Mouse (Mus musculus): ENCODE data around the gene Eml3. TPM values are rescaled to one million over a fixed set of nuclear protein-coding genes. Genes with fewer than 3 reads are reported as not detected.
A peak's percentile ranks its signal among the peaks of the same experiment; 100 is the strongest.

Gene Eml3
- polyA plus RNA-seq, 1 experiment from 2014 or later: 13.9 TPM

GRCm38 (mm10) chr19:8920073-8920736 is 9.1 kb upstream of the Eml3 start, which contains the start of gene B3gat3:
Gene B3gat3, plus strand, starts transcription at chr19:8920374.
- Histone ChIP-seq H3K36me3 (peaks cover 25% of the 10 kb centered on the region), H3K9me3 (replicated peaks) (no peaks in the 10 kb centered on the region), H3K27ac (replicated peaks) (peak within 1 kb of the TSS; percentile 90), H3K27me3 (replicated peaks) (no peaks in the 10 kb centered on the region), H3K9ac (replicated peaks) (peak within 1 kb of the TSS; percentile 64), H3K4me2 (peak within 1 kb of the TSS; percentile 67), H3K4me1 (peaks cover 18% of the 10 kb centered on the region), H3K4me3 (replicated peaks) (peak within 1 kb of the TSS; percentile 66)
- ATAC-seq (ENCODE audit: low FRiP score): peak; percentile 97
- WGBS: 1% methylated on average over 50 of the region's 50 CpGs

GRCm38 (mm10) chr19:8920836-8921291 is 8.5 kb upstream of the Eml3 start:
- WGBS: 1% methylated on average over 6 of the region's 6 CpGs

GRCm38 (mm10) chr19:8921741-8922140 is 7.6 kb upstream of the Eml3 start:
- no peak for ATAC-seq (ENCODE audit: low FRiP score)
- WGBS: 87% methylated on average over 9 of the region's 9 CpGs
- Histone ChIP-seq H3K4me3 (replicated peaks) (peak overlapping the region; percentile 66; the same call in 1 of the 2 replicates), H3K4me2 (peak overlapping the region; percentile 67), H3K36me3 (peaks cover 22% of the 10 kb centered on the region), H3K9ac (replicated peaks) (no peak overlapping the region), H3K27me3 (replicated peaks) (no peaks in the 10 kb centered on the region), H3K4me1 (peaks cover 18% of the 10 kb centered on the region), H3K27ac (replicated peaks) (no peak overlapping the region), H3K9me3 (replicated peaks) (no peaks in the 10 kb centered on the region)

More at GRCm38 (mm10) chr19:8920836-8921291, 8.5 kb upstream of the Eml3 start:
- H3K4me1 ChIP-seq: peaks cover 18% of the 10 kb centered on the region
- peaks cover 24% of the 10 kb centered on the region for H3K36me3 ChIP-seq
- 0 out of 2 replicates have a peak, but pooled peaks have one; percentile 17 for ATAC-seq (ENCODE audit: low FRiP score)
- peak overlapping the region; percentile 66 for H3K4me3 ChIP-seq (replicated peaks)
- no peaks in the 10 kb centered on the region for H3K9me3 ChIP-seq (replicated peaks)
- H3K9ac ChIP-seq (replicated peaks): peak overlapping the region; percentile 64
- H3K27ac ChIP-seq (replicated peaks): peak overlapping the region; percentile 90
- H3K4me2 ChIP-seq: peak overlapping the region; percentile 67
- H3K27me3 ChIP-seq (replicated peaks): no peaks in the 10 kb centered on the region

- Histone ChIP-seq H3K4me1 (peaks cover 26% of the 10 kb centered on the region), H3K9me3 (replicated peaks) (no peaks in the 10 kb centered on the region), H3K4me2 (no peak overlapping the region), H3K27me3 (replicated peaks) (no peaks in the 10 kb centered on the region), H3K36me3 (peaks cover 31% of the 10 kb centered on the region), H3K27ac (replicated peaks) (no peak overlapping the region), H3K9ac (replicated peaks) (no peak overlapping the region), H3K4me3 (replicated peaks) (no peak overlapping the region)
- WGBS: 95% methylated on average over 2 of the region's 2 CpGs
- ATAC-seq (ENCODE audit: low FRiP score): no peak
Measured at GRCm38 (mm10) chr19:8926766-8927165, 2.6 kb upstream of the Eml3 start.

- H3K4me3 ChIP-seq (replicated peaks): no peak overlapping the region
- H3K27me3 ChIP-seq (replicated peaks): no peaks in the 10 kb centered on the region
- no peak overlapping the region for H3K4me2 ChIP-seq
- WGBS: 90% methylated on average over 12 of the region's 12 CpGs
- no peaks in the 10 kb centered on the region for H3K9me3 ChIP-seq (replicated peaks)
- no peak overlapping the region for H3K27ac ChIP-seq (replicated peaks)
- 0 out of 2 replicates have a peak overlapping the region, but pooled peaks have one; percentile 3 for H3K9ac ChIP-seq (replicated peaks)
- peaks cover 27% of the 10 kb centered on the region for H3K36me3 ChIP-seq
- peaks cover 24% of the 10 kb centered on the region for H3K4me1 ChIP-seq
- no peak for ATAC-seq (ENCODE audit: low FRiP score)
Measured at GRCm38 (mm10) chr19:8927891-8928525, 1.3 kb upstream of the Eml3 start.

- peak overlapping the region; percentile 50 for H3K9ac ChIP-seq (replicated peaks)
Measured at GRCm38 (mm10) chr19:8928689-8929223, 596 bp upstream of the Eml3 start.

GRCm38 (mm10) chr19:8930117-8930516 is 765 bp downstream of the Eml3 start:
- peak overlapping the region; percentile 50 for H3K9ac ChIP-seq (replicated peaks)
- H3K4me2 ChIP-seq: peak overlapping the region; percentile 72
- H3K27ac ChIP-seq (replicated peaks): 0 out of 2 replicates have a peak overlapping the region, but pooled peaks have one; percentile 60
- H3K27me3 ChIP-seq (replicated peaks): no peaks in the 10 kb centered on the region
- peak overlapping the region; percentile 52 for H3K4me3 ChIP-seq (replicated peaks)
- peaks cover 24% of the 10 kb centered on the region for H3K4me1 ChIP-seq
- H3K36me3 ChIP-seq: peaks cover 22% of the 10 kb centered on the region
- WGBS: 11% methylated on average over 11 of the region's 11 CpGs
- no peak for ATAC-seq (ENCODE audit: low FRiP score)
- H3K9me3 ChIP-seq (replicated peaks): no peaks in the 10 kb centered on the region

More at GRCm38 (mm10) chr19:8928689-8929223, 596 bp upstream of the Eml3 start:
- Histone ChIP-seq H3K27me3 (replicated peaks) (no peaks in the 10 kb centered on the region), H3K4me1 (peaks cover 24% of the 10 kb centered on the region), H3K4me2 (peak overlapping the region; percentile 72), H3K4me3 (replicated peaks) (peak overlapping the region; percentile 52), H3K36me3 (peaks cover 22% of the 10 kb centered on the region), H3K9me3 (replicated peaks) (no peaks in the 10 kb centered on the region), H3K27ac (replicated peaks) (no peak overlapping the region; the same call in 1 of the 2 replicates)
- no peak; the same call in 1 of the 2 replicates for ATAC-seq (ENCODE audit: low FRiP score)
- WGBS: 15% methylated on average over 16 of the region's 16 CpGs

GRCm38 (mm10) chr19:8930771-8931170 is 1.4 kb downstream of the Eml3 start:
- Histone ChIP-seq H3K4me2 (peak overlapping the region; percentile 72), H3K4me3 (replicated peaks) (0 out of 2 replicates have a peak overlapping the region, but pooled peaks have one; percentile 52), H3K9ac (replicated peaks) (0 out of 2 replicates have a peak overlapping the region, but pooled peaks have one; percentile 50), H3K36me3 (peaks cover 17% of the 10 kb centered on the region), H3K27ac (replicated peaks) (no peak overlapping the region), H3K4me1 (peaks cover 24% of the 10 kb centered on the region), H3K27me3 (replicated peaks) (no peaks in the 10 kb centered on the region), H3K9me3 (replicated peaks) (no peaks in the 10 kb centered on the region)
- ATAC-seq (ENCODE audit: low FRiP score): no peak
- WGBS: 84% methylated on average over 7 of the region's 7 CpGs

GRCm38 (mm10) chr19:8936736-8937135 is 7.4 kb downstream of the Eml3 start:
- H3K4me2 ChIP-seq: no peak overlapping the region
- WGBS: 92% methylated on average over 2 of the region's 2 CpGs
- no peak overlapping the region for H3K4me3 ChIP-seq (replicated peaks)
- H3K9ac ChIP-seq (replicated peaks): no peak overlapping the region
- H3K27me3 ChIP-seq (replicated peaks): no peaks in the 10 kb centered on the region
- H3K9me3 ChIP-seq (replicated peaks): no peaks in the 10 kb centered on the region
- H3K27ac ChIP-seq (replicated peaks): no peak overlapping the region
- peaks cover 7% of the 10 kb centered on the region; the same call in 1 of the 2 replicates for H3K36me3 ChIP-seq
- ATAC-seq (ENCODE audit: low FRiP score): no peak
- H3K4me1 ChIP-seq: peaks cover 15% of the 10 kb centered on the region

- no peak for ATAC-seq (ENCODE audit: low FRiP score)
- Histone ChIP-seq H3K4me2 (peak overlapping the region; percentile 70), H3K27ac (replicated peaks) (no peak overlapping the region; the same call in 1 of the 2 replicates), H3K9ac (replicated peaks) (peak overlapping the region; percentile 57; the same call in 1 of the 2 replicates), H3K9me3 (replicated peaks) (no peaks in the 10 kb centered on the region), H3K27me3 (replicated peaks) (no peaks in the 10 kb centered on the region), H3K4me3 (replicated peaks) (peak overlapping the region; percentile 94), H3K4me1 (peaks cover 45% of the 10 kb centered on the region), H3K36me3 (peaks cover 21% of the 10 kb centered on the region)
- WGBS: 71% methylated on average over 15 of the region's 15 CpGs
Measured at GRCm38 (mm10) chr19:8940526-8941133, 11.3 kb downstream of the Eml3 start.

GRCm38 (mm10) chr19:8941136-8941514 is 11.8 kb downstream of the Eml3 start:
- 19% methylated on average over 10 of the region's 10 CpGs for WGBS
- peak overlapping the region; percentile 70 for H3K4me2 ChIP-seq
- peak overlapping the region; percentile 57 for H3K9ac ChIP-seq (replicated peaks)
- H3K27ac ChIP-seq (replicated peaks): peak overlapping the region; percentile 97
- no peaks in the 10 kb centered on the region for H3K9me3 ChIP-seq (replicated peaks)
- peaks cover 45% of the 10 kb centered on the region for H3K4me1 ChIP-seq
- H3K36me3 ChIP-seq: peaks cover 26% of the 10 kb centered on the region
- H3K4me3 ChIP-seq (replicated peaks): peak overlapping the region; percentile 94
- no peaks in the 10 kb centered on the region for H3K27me3 ChIP-seq (replicated peaks)
- peak; percentile 22 for ATAC-seq (ENCODE audit: low FRiP score)
